Mouse (Mus musculus) kidney, adult 2 months (tissue): ENCODE data around the gene Epb42. TPM values are rescaled to one million over a fixed set of nuclear protein-coding genes. Genes with fewer than 3 reads are reported as not detected.
A peak's percentile ranks its signal among the peaks of the same experiment; 100 is the strongest.
"Not testable (repeated sequence)": the region's sequence is repeated elsewhere in the genome, so short reads cannot be mapped to it uniquely, and the experiment has no call there.

ENCODE experiments used
- DNase-seq: peaks from one replicate; pipeline ENCODE4 v3.0.0; 2021
- H3K27ac ChIP-seq: fragments of 200-500 bp; 2 replicates; pipeline ENCODE4 v1.5.1; 2012; ENCODE audit warnings: low read depth, low read length, control low read depth, inconsistent platforms; ENCODE audit not compliant: insufficient read depth
- H3K27me3 ChIP-seq: fragments of 200-500 bp; replicated peaks from 2 replicates; pipeline ENCODE4 v1.6.1; 2012; ENCODE audit warnings: mild to moderate bottlenecking, moderate library complexity, low read length, inconsistent platforms; ENCODE audit not compliant: control insufficient read depth, insufficient read depth
- H3K36me3 ChIP-seq: fragments of 200-500 bp; 2 replicates; pipeline ENCODE4 v1.6.1; 2012; ENCODE audit warnings: mild to moderate bottlenecking, moderate library complexity, low read length, inconsistent platforms; ENCODE audit not compliant: control insufficient read depth, insufficient read depth
- H3K4me1 ChIP-seq: fragments of 200-500 bp; 2 replicates; pipeline ENCODE4 v1.6.1; 2011; ENCODE audit warnings: low read length; ENCODE audit not compliant: control insufficient read depth, insufficient read depth
- H3K4me3 ChIP-seq: fragments of 200-500 bp; 2 replicates; pipeline ENCODE4 v1.5.1; 2011; ENCODE audit warnings: mild to moderate bottlenecking, low read depth, low read length, control low read depth; ENCODE audit not compliant: insufficient read depth
- CTCF ChIP-seq: fragments of 200-500 bp; conservative IDR thresholded peaks from 2 replicates; pipeline ENCODE4 v1.5.1; 2011; ENCODE audit warnings: low read depth, mild to moderate bottlenecking, control low read depth, low read length, moderate library complexity, mixed read lengths; ENCODE audit not compliant: insufficient read depth, insufficient read length
- POLR2A ChIP-seq: fragments of 200-500 bp; IDR thresholded peaks from one replicate; pipeline ENCODE4 v1.6.1; 2011; ENCODE audit warnings: low read depth, low read length, control low read depth
- WGBS: fragments of 180-500 bp; shearing (Covaris S2); methylation state at CpG from one replicate; pipeline ENCODE4 v1.1.7; 2018; 5-methylcytosine and 5-hydroxymethylcytosine counted together
- polyA plus RNA-seq: library from polyadenylated mRNA; depleted of rRNA; stranded (reverse); fragments of >200 nt; gene quantifications from 2 replicates; pipeline ENCODE4 v1.2.3, GENCODE M21; 2012

Gene Epb42
- polyA plus RNA-seq, 1 experiment = 0.38 TPM

DNA sequence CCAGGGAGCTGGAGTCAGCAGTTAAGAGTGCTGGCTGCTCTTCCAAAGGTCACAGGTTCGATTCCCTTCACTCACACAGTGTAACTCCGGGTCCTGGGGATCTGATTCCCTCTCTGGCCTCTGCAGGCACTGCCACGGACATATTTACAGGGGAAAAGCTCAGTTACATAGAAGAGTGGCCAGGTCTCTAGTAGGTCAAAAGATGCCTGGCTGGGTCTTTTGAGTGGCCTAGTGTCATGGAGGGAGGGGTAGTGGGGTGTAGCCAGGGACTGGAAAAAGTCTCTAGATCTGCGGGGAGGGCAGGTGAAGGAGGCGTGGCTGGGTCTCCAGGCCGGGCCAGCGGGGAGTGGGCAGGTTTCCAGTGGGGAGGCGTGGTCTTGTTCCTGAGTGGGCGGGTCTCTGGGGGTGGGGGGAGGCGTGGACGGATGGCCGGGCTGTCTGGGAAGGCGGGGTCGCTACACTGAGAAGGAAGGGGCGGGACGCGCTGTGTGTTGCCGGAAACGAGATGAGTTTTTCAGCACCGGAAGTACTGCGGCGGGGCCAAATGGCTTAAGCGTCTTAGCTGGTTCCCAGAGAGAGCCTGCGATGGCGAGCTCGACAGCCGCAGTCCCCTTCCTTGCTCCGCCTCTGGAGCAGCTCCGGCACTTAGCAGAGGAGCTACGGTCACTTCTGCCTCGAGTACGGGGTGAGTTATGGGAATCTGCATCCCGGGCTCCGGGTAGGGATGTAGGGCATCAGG, 28.8 kb downstream of the Epb42 start, which contains the start of gene Ccndbp1:
TSS of gene Ccndbp1 (plus strand) at position 479 of the 739 bp plus-strand sequence.
- Histone ChIP-seq H3K27me3 (no peaks in the 10 kb centered on the region), H3K4me3 (peak within 1 kb of the TSS; percentile 87), H3K4me1 (peaks cover 3% of the 10 kb centered on the region; the same call in 1 of the 2 replicates), H3K36me3 (no peaks in the 10 kb centered on the region), H3K27ac (no peak within 1 kb of the TSS)
- peak; percentile 97 for DNase-seq
- TF ChIP-seq CTCF = no peak
- TF ChIP-seq POLR2A = no peak
- 1% methylated on average over 34 of the region's 34 CpGs for WGBS

DNA sequence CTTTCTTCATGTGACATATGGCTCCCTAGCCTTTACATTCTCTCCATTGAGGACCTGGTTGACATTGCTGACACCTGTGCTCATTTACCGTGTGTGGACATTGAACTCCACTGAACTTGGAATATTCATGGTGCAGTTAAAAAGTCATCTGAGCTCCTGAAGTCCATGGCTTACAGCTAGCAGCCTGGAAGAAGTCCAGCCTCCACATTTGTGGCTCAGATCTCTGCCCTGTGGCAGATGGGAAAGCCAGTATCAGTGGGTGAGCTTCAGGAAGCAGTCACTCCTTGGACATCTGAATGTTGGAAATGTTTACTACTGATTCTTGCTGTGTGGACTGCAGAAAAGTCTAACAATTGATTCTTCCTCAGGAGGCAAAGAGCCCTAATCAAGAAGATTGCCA, 29.9 kb downstream of the Epb42 start:
- WGBS = 45% methylated on average over 1 of the region's 1 CpGs
- H3K36me3 ChIP-seq = no peaks in the 10 kb centered on the region
- TF ChIP-seq POLR2A = no peak
- TF ChIP-seq CTCF = no peak

GRCm38 (mm10) chr2:121004018-121004811, 32.7 kb downstream of the Epb42 start:
- H3K27me3 ChIP-seq = no peaks in the 10 kb centered on the region
- WGBS = 88% methylated on average over 7 of the region's 7 CpGs
- H3K4me3 ChIP-seq = no peak overlapping the region
- H3K36me3 ChIP-seq = no peaks in the 10 kb centered on the region; the same call in 1 of the 2 replicates
- H3K27ac ChIP-seq = no peak overlapping the region
- no peak for DNase-seq
- TF ChIP-seq CTCF = no peak
- peaks cover 3% of the 10 kb centered on the region; the same call in 1 of the 2 replicates for H3K4me1 ChIP-seq

More for the DNA sequence above, 29.9 kb downstream of the Epb42 start:
- no peak overlapping the region for H3K4me3 ChIP-seq
- no peaks in the 10 kb centered on the region for H3K27me3 ChIP-seq
- DNase-seq = peak; percentile 56
- H3K27ac ChIP-seq = no peak overlapping the region
- peaks cover 3% of the 10 kb centered on the region; the same call in 1 of the 2 replicates for H3K4me1 ChIP-seq

DNA sequence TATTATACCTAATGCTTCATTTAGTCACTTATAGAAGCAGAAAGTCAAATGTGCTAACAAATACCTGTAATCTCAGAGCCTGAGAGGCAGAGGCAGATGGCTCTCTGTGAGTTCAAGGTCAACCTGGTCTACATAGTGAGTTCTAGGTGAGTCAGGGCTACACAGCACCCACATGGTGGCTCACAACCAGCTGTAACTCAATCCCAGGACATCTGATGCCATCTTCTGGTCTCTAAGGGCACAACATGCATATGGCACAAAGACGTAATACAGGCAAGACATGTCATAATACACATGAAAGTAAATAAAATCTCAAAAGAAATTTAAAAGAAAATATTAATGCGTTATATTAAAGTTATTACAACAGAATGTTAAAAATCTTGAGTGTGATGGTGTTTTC, 33.3 kb downstream of the Epb42 start:
- TF ChIP-seq POLR2A = no peak
- TF ChIP-seq CTCF = peak; percentile 25; the same call in 1 of the 2 replicates

GRCm38 (mm10) chr2:120998863-120999262, 38.0 kb downstream of the Epb42 start:
- Histone ChIP-seq H3K4me3 (no peak overlapping the region), H3K27ac (no peak overlapping the region), H3K4me1 (no peaks in the 10 kb centered on the region), H3K27me3 (no peaks in the 10 kb centered on the region), H3K36me3 (no peaks in the 10 kb centered on the region; the same call in 1 of the 2 replicates)
- TF ChIP-seq CTCF = no peak
- TF ChIP-seq POLR2A = no peak
- 87% methylated on average over 8 of the region's 8 CpGs for WGBS
- DNase-seq = no peak

More for the DNA sequence above, 33.3 kb downstream of the Epb42 start:
- DNase-seq = no peak
- Histone ChIP-seq H3K27ac (no peak overlapping the region), H3K4me1 (0 out of 2 replicates have a peak, but pooled peaks cover 3% of the 10 kb centered on the region), H3K27me3 (no peaks in the 10 kb centered on the region), H3K36me3 (no peaks in the 10 kb centered on the region; the same call in 1 of the 2 replicates), H3K4me3 (no peak overlapping the region)
- WGBS = 89% methylated on average over 2 of the region's 2 CpGs

DNA sequence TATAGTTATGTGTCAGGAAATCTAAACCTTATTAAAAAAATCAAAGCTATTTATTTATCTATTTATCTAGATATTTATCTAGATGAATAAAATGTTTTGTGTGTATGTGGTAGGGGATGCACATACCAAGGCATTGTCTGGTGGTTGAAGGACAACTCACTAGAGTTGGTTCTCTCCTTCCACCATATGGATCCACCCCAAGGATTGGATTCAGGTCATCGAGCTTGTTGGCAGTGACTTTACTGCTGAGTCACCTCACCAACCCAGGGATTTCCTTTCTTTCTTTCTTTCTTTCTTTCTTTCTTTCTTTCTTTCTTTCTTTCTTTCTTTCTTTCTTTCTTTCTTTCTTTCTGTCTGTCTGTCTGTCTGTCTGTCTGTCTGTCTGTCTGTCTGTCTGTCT, 40.3 kb downstream of the Epb42 start:
- not testable (repeated sequence) for DNase-seq, H3K27ac ChIP-seq, H3K4me1 ChIP-seq, H3K36me3 ChIP-seq, H3K27me3 ChIP-seq, H3K4me3 ChIP-seq
- WGBS = 76% methylated on average over 1 of the region's 1 CpGs

DNA sequence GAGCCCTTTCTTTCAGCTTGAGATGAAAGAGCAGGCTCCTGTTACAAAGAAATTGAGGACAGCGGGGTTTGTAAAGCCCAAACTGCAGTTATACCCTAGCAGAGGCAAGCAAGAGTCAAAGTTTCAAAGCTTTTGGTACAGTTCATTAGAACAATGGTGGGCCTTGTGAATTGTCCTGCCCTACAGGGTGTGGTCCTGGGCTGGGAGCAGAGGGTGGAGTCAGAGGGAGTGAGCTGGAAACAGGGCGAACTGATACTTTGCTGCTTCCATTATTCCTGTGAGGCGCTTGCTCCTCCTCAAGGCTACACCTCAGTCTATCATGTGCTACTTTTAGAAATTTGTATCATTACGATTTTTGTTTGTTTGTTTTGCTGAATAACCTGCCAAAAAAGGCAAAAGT, 45.7 kb downstream of the Epb42 start:
- TF ChIP-seq POLR2A = no peak
- TF ChIP-seq CTCF = no peak
- whole genome bisulfite sequencing = 85% methylated on average over 4 of the region's 4 CpGs
- H3K27me3 ChIP-seq = no peaks in the 10 kb centered on the region

More for the DNA sequence above, 45.7 kb downstream of the Epb42 start:
- H3K27ac ChIP-seq = no peak overlapping the region
- DNase-seq = no peak
- peaks cover 1% of the 10 kb centered on the region; the same call in 1 of the 2 replicates for H3K36me3 ChIP-seq
- no peaks in the 10 kb centered on the region for H3K4me1 ChIP-seq
- no peak overlapping the region for H3K4me3 ChIP-seq
